Mouse (Mus musculus) liver, embryonic 14.5 days (tissue): Measurements from ENCODE around the gene Lysmd4.
"Not testable (repeated sequence)": the region's sequence is repeated elsewhere in the genome, so short reads cannot be mapped to it uniquely, and the experiment has no call there.

ENCODE experiments used
- CTCF ChIP-seq: IDR thresholded peaks from 2 replicates; pipeline ENCODE4 v1.5.1; 2016; ENCODE audit warnings: antibody characterized with exemption, low read depth, control low read depth
- EP300 ChIP-seq: IDR thresholded peaks from 2 replicates; pipeline ENCODE4 v1.6.1; 2016; ENCODE audit warnings: antibody characterized with exemption, low read depth

- TF ChIP-seq CTCF = not testable (repeated sequence)
- peak; percentile 69 for TF ChIP-seq EP300
Observed at GRCm38 (mm10) chr7:67270447-67270846, 48.1 kb downstream of the Lysmd4 start.
